ENCODE assay signal across 27 mouse cellular contexts in the genomic region with DNA sequence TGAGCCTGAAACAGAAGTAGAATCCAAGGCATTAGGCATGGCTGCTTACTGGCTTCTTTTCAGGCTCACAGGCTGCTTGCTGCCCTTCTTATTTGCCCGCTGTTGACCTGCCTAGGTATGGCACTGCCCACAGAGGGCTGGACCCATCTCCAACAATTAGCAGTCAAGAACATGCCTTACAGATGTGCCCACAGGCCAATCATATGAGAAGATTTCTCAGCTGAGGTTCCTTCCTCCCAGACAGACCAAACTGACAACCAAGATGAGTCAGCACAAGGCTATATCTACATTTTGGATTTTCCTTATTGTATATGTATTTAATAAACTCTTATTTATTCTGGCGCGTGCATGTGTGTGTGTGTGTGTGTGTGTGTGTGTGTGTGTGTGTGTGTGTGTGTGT.
"Had no signal": no experiment of that assay in that cellular context is flagged by ENCODE, and none has a peak within 500 bp of the region (broad histone marks: within the 10 kb centered on the region; RNA-seq: fewer than 3 reads in every experiment).

No protein-coding gene starts in this region.

- H3K9ac ChIP-seq: heart, embryonic 12.5 days; hindbrain, embryonic 12.5 days; hindbrain, embryonic 14.5 days; limb, embryonic 12.5 days; liver, embryonic 13.5 days; liver, embryonic 15.5 days had no signal

- H3K36me3 ChIP-seq: heart, embryonic 10.5 days; heart, embryonic 12.5 days; hindbrain, embryonic 10.5 days; hindbrain, embryonic 12.5 days; limb, embryonic 10.5 days; limb, embryonic 12.5 days; liver, embryonic 13.5 days; liver, embryonic 15.5 days had no signal

- H3K4me1 ChIP-seq: heart, embryonic 10.5 days; heart, embryonic 12.5 days; hindbrain, embryonic 10.5 days; hindbrain, embryonic 12.5 days; limb, embryonic 10.5 days; limb, embryonic 12.5 days; liver, embryonic 13.5 days; liver, embryonic 15.5 days had no signal

- H3K9me3 ChIP-seq: heart, embryonic 10.5 days; heart, embryonic 12.5 days; hindbrain, embryonic 10.5 days; hindbrain, embryonic 12.5 days; limb, embryonic 10.5 days; limb, embryonic 12.5 days; liver, embryonic 13.5 days; liver, embryonic 15.5 days had no signal

- H3K27me3 ChIP-seq: heart, embryonic 12.5 days; hindbrain, embryonic 12.5 days; limb, embryonic 12.5 days; liver, embryonic 13.5 days; liver, embryonic 15.5 days had no signal

- DNase-seq: gastrocnemius, adult 2 months; gastrocnemius, postnatal 10 days; gastrocnemius, postnatal 36 days; heart, adult 18-20 months; heart, postnatal 10 days; heart, postnatal 4 days; kidney, adult 11 months; kidney, adult 2 months; kidney, postnatal 10 days; kidney, postnatal 25 days; kidney, postnatal 4 days; liver; liver, embryonic 13.5 days had no signal

- H3K4me3 ChIP-seq: gastrocnemius, adult 2 months; heart, embryonic 10.5 days; heart, embryonic 12.5 days; hindbrain, embryonic 10.5 days; hindbrain, embryonic 12.5 days; layer of hippocampus, adult 2 months; left cerebral cortex, adult 2 months; limb, embryonic 10.5 days; limb, embryonic 12.5 days; liver, embryonic 13.5 days; liver, embryonic 15.5 days had no signal

- ATAC-seq: hindbrain, embryonic 16.5 days; inflammation-experienced regulatory T-cells, adult 6 months; intestine, embryonic 16.5 days had no signal

- H3K4me2 ChIP-seq: heart, embryonic 12.5 days; hindbrain, embryonic 12.5 days; hindbrain, embryonic 14.5 days; limb, embryonic 12.5 days; liver, embryonic 11.5 days; liver, embryonic 13.5 days; liver, embryonic 15.5 days had no signal

- H3K27ac ChIP-seq: gastrocnemius, adult 2 months; heart, embryonic 10.5 days; hindbrain, embryonic 10.5 days; hindbrain, embryonic 12.5 days; hindbrain, embryonic 14.5 days; layer of hippocampus, adult 2 months; left cerebral cortex, adult 2 months; limb, embryonic 10.5 days; limb, embryonic 12.5 days; liver, embryonic 13.5 days; liver, embryonic 15.5 days had no signal
